25 mouse cellular contexts compared by ENCODE assay signal in genomic region chr10:62837987-62838386, GRCm38 (mm10). TPM values are rescaled to one million over a fixed set of nuclear protein-coding genes. Genes with fewer than 3 reads are reported as not detected.
A peak's percentile ranks its signal among the peaks of the same experiment; 100 is the strongest.
DNase-seq lines count a peak whose midpoint lies in the region; ATAC-seq and TF ChIP-seq lines count a peak whose summit lies in the region.
"Had no signal": no experiment of that assay in that cellular context is flagged by ENCODE, and none has a peak within 500 bp of the region (broad histone marks: within the 10 kb centered on the region; RNA-seq: fewer than 3 reads in every experiment).

No protein-coding gene starts in this region.

- H3K9me3 ChIP-seq in megakaryocyte, embryonic 14.5 days, result no peaks in the 10 kb centered on the region
- no peaks in the 10 kb centered on the region for H3K9me3 ChIP-seq in MEL (replicated peaks; ENCODE audit: insufficient read depth, low read length)
- H3K9me3 ChIP-seq: embryonic facial prominence, embryonic 13.5 days; embryonic facial prominence, embryonic 15.5 days; forebrain, embryonic 10.5 days; forebrain, embryonic 12.5 days; G1E had no signal

- peaks cover 15% of the 10 kb centered on the region for H3K36me3 ChIP-seq in megakaryocyte, embryonic 14.5 days (replicated peaks; ENCODE audit: low read length)
- H3K36me3 ChIP-seq in MEL (ENCODE audit: control insufficient read depth in 1 of 2, insufficient read depth in 2 of 2, low read length in 2 of 2), result peaks cover 0 to 15% of the 10 kb centered on the region in 2 experiments; a peak in 2 of 4 replicates
- H3K36me3 ChIP-seq: G1E had no signal

- TF ChIP-seq EP300 in MEL (IDR thresholded peaks at IDR 0.05; ENCODE audit: low read depth in 1 of 2, low read length in 2 of 2), result peak; percentile 33 to 70; a peak in 3 of 4 replicates

- no peaks in the 10 kb centered on the region for H3K27me3 ChIP-seq in megakaryocyte, embryonic 14.5 days (replicated peaks)
- no peaks in the 10 kb centered on the region for H3K27me3 ChIP-seq in MEL (ENCODE audit: control insufficient read depth in 1 of 2, insufficient read depth in 2 of 2, low read length in 2 of 2)
- H3K27me3 ChIP-seq: embryonic facial prominence, embryonic 13.5 days; embryonic facial prominence, embryonic 15.5 days; forebrain, embryonic 12.5 days; Patski had no signal

- ATAC-seq in megakaryocyte, adult 5-6 weeks (ENCODE audit: poor library complexity, severe bottlenecking), result no peak
- ATAC-seq: forebrain, embryonic 14.5 days; forebrain, embryonic 16.5 days; Patski had no signal

- WGBS in lung, adult 2 months, result 87% methylated on average over 5 of the region's 5 CpGs

- no peak for TF ChIP-seq CTCF in MEL (IDR thresholded peaks at IDR 0.05 in 2 of 3, conservative IDR thresholded peaks at IDR 0.05 in 1 of 3; ENCODE audit: control insufficient read depth in 1 of 3, insufficient read depth in 1 of 3, low read depth in 2 of 3, low read length in 3 of 3, poor library complexity in 1 of 3, severe bottlenecking in 1 of 3)
- TF ChIP-seq CTCF in lung, adult 2 months (IDR thresholded peaks at IDR 0.05; ENCODE audit: insufficient read depth, low read length), result no peak

- H3K4me1 ChIP-seq in megakaryocyte, embryonic 14.5 days, result peaks cover 45% of the 10 kb centered on the region
- H3K4me1 ChIP-seq in MEL (ENCODE audit: control insufficient read depth in 1 of 2, insufficient read depth in 2 of 2, low read length in 2 of 2), result peaks cover 0 to 16% of the 10 kb centered on the region in 2 experiments; a peak in 2 of 4 replicates
- H3K4me1 ChIP-seq in lung, adult 2 months (ENCODE audit: control insufficient read depth, insufficient read depth, low read length), result no peaks in the 10 kb centered on the region
- H3K4me1 ChIP-seq: embryonic facial prominence, embryonic 13.5 days; embryonic facial prominence, embryonic 15.5 days; forebrain, embryonic 12.5 days had no signal

- TF ChIP-seq RAD21 in MEL (IDR thresholded peaks at IDR 0.05; ENCODE audit: low read depth, low read length), result no peak

- no peaks in the 10 kb centered on the region for H3K79me2 ChIP-seq in MEL (ENCODE audit: control insufficient read depth, insufficient read depth, low read length, poor library complexity)

- TF ChIP-seq POLR2A in MEL (IDR thresholded peaks at IDR 0.05; ENCODE audit: control insufficient read depth in 1 of 2, insufficient read depth in 1 of 2, low read depth in 1 of 2, low read length in 2 of 2, poor library complexity in 1 of 2), result no peak
- TF ChIP-seq POLR2A in lung, adult 2 months (IDR thresholded peaks at IDR 0.05; ENCODE audit: borderline replicate concordance, extremely low read depth, low read depth, low read length), result no peak

- DNase-seq in MEL (ENCODE audit: low read depth, low spot score), result peak; percentile 70
- peak; percentile 22 for DNase-seq in T-cell, adult 2 months (ENCODE audit: low spot score)
- no peak for DNase-seq in layer of hippocampus, adult 9-10 months (ENCODE audit: low spot score)
- no peak for DNase-seq in frontal cortex, postnatal 25 days (ENCODE audit: low spot score in 2 of 2)
- DNase-seq in lung, adult 2 months, result no peak
- DNase-seq: adrenal gland, adult 8-10 months; adrenal gland, postnatal 14 days; adrenal gland, postnatal 36 days; cerebellum, adult 11-12 months; cerebellum, adult 2 months; cerebellum, adult 9-10 months; cerebellum, postnatal 10 days; cerebellum, postnatal 25 days; embryo, embryonic 11 days had no signal

- H3K4me3 ChIP-seq in megakaryocyte, embryonic 14.5 days (replicated peaks), result peak overlapping the region; percentile 64
- H3K4me3 ChIP-seq in MEL (ENCODE audit: control insufficient read depth in 1 of 2, insufficient read depth in 1 of 2, low read depth in 2 of 2, low read length in 2 of 2), result no peak overlapping the region; a peak in 1 of 4 replicates
- no peak overlapping the region for H3K4me3 ChIP-seq in lung, adult 2 months (replicated peaks; ENCODE audit: extremely low read depth, low read depth, low read length)
- H3K4me3 ChIP-seq: embryonic facial prominence, embryonic 13.5 days; embryonic facial prominence, embryonic 15.5 days; erythroblast, embryonic 14.5 days; forebrain, embryonic 10.5 days; forebrain, embryonic 12.5 days had no signal

- H3K27ac ChIP-seq in MEL (ENCODE audit: control insufficient read depth, low read depth, low read length), result peak overlapping the region; percentile 37; the same call in 1 of the 2 replicates
- H3K27ac ChIP-seq: embryonic facial prominence, embryonic 13.5 days; embryonic facial prominence, embryonic 15.5 days; forebrain, embryonic 10.5 days; forebrain, embryonic 12.5 days had no signal

- no peak overlapping the region for H3K9ac ChIP-seq in MEL (ENCODE audit: control insufficient read depth, low read depth, low read length, poor library complexity, severe bottlenecking)
- H3K9ac ChIP-seq: embryonic facial prominence, embryonic 13.5 days; embryonic facial prominence, embryonic 15.5 days; forebrain, embryonic 12.5 days had no signal

TF ChIP-seq in MEL, 35 proteins besides CTCF, POLR2A, EP300 and RAD21:
- TF ChIP-seq MAZ (IDR thresholded peaks at IDR 0.05; ENCODE audit: low read depth, low read length) (no peak), HCFC1 (IDR thresholded peaks at IDR 0.05; ENCODE audit: low read depth, low read length) (no peak), TAL1 (IDR thresholded peaks at IDR 0.05; ENCODE audit: low read length) (peak; percentile 21; the same call in 1 of the 2 replicates), GATA1 (IDR thresholded peaks at IDR 0.05; ENCODE audit: low read depth, low read length) (no peak), ZMIZ1 (IDR thresholded peaks at IDR 0.05; ENCODE audit: low read depth, low read length) (no peak), GABPA (IDR thresholded peaks at IDR 0.05; ENCODE audit: low read depth, low read length) (no peak), ELF1 (IDR thresholded peaks at IDR 0.05; ENCODE audit: low read depth, low read length) (no peak), SIN3A (IDR thresholded peaks at IDR 0.05; ENCODE audit: low read length) (no peak)
TF ChIP-seq in MEL: peak in this region for 1.

RNA-seq across cellular contexts. Expression of gene Ccar1, which starts 45.9 kb away (rescaled TPM):
- 3.0 and 13.4 TPM in 2 replicates for polyA plus RNA-seq in megakaryocyte, embryonic 14.5 days (2012; ENCODE audit: insufficient read depth, low replicate concordance)
- total RNA-seq in megakaryocyte, adult 5-6 weeks (2015), result 86.7 and 88.1 TPM in 2 replicates
- total RNA-seq in megakaryocyte, adult 5-6 weeks (2017), result 82.6 and 111 TPM in 2 replicates
- 41.5 and 46.4 TPM in 2 replicates for total RNA-seq in MEL (2012; rRNA removed)
- polyA plus RNA-seq in MEL (2012; ENCODE audit: insufficient read depth in 1 of 2, insufficient read length in 2 of 2, low read depth in 1 of 2, low replicate concordance in 2 of 2, missing spikeins in 1 of 2), result 10 to 100 TPM; 65.4 to 66.8 TPM
- polyA plus RNA-seq in lung, adult 2 months (2012; rRNA removed), result 30.9 and 41.9 TPM in 2 replicates

Comparison
In these comparisons a context has a peak if more than half of its experiments do, and no peak if none do; other contexts are left out.
1. DNase-seq: peak in MEL (single experiment) and T-cell, adult 2 months (single experiment); none in layer of hippocampus, adult 9-10 months (single experiment), frontal cortex, postnatal 25 days (0 of 2) and lung, adult 2 months (single experiment).